Mouse (Mus musculus) midbrain, embryonic 11.5 days (tissue): ENCODE data around the gene Abraxas1. TPM values are rescaled to one million over a fixed set of nuclear protein-coding genes. Genes with fewer than 3 reads are reported as not detected.

ENCODE experiments used
- ATAC-seq: fragments of 200-750 bp; cut with Nextera tagmentation; 2 replicates; pipeline ENCODE4 v1.8.0; 2017; ENCODE audit warnings: moderate TSS enrichment, moderate library complexity; ENCODE audit not compliant: low FRiP score
- DNase-seq: peaks from one replicate; pipeline ENCODE4 v3.0.0; 2015; ENCODE audit warnings: low spot score; ENCODE audit errors: missing footprints
- H3K27ac ChIP-seq: fragments of 300-500 bp; sonication (generic); 2 replicates; pipeline ENCODE4 v1.5.1; 2014; ENCODE audit warnings: low read depth, low read length
- H3K27me3 ChIP-seq: fragments of 300-500 bp; sonication (generic); 2 replicates; pipeline ENCODE4 v1.6.1; 2014; ENCODE audit warnings: mild to moderate bottlenecking, low read length, moderate library complexity, mixed read lengths; ENCODE audit not compliant: control insufficient read depth, insufficient read depth
- H3K36me3 ChIP-seq: fragments of 300-500 bp; sonication (generic); 2 replicates; pipeline ENCODE4 v1.6.1; 2014; ENCODE audit warnings: mild to moderate bottlenecking, low read length, moderate library complexity, mixed read lengths; ENCODE audit not compliant: control insufficient read depth, insufficient read depth
- H3K4me1 ChIP-seq: fragments of 300-500 bp; sonication (generic); 2 replicates; pipeline ENCODE4 v1.6.1; 2014; ENCODE audit warnings: low read length; ENCODE audit not compliant: control insufficient read depth, insufficient read depth
- H3K4me2 ChIP-seq: fragments of 300-500 bp; sonication (generic); 2 replicates; pipeline ENCODE4 v1.6.1; 2014; ENCODE audit warnings: mild to moderate bottlenecking, moderate library complexity
- H3K4me3 ChIP-seq: fragments of 300-500 bp; sonication (generic); 2 replicates; pipeline ENCODE4 v1.5.1; 2014; ENCODE audit warnings: low read depth, low read length
- H3K9ac ChIP-seq: fragments of 300-500 bp; sonication (generic); 2 replicates; pipeline ENCODE4 v1.6.1; 2014; ENCODE audit warnings: low read length
- H3K9me3 ChIP-seq: fragments of 300-500 bp; sonication (generic); 2 replicates; pipeline ENCODE4 v1.6.1; 2016; ENCODE audit warnings: low read length; ENCODE audit not compliant: control insufficient read depth
- WGBS: fragments of 180-500 bp; shearing (Covaris S2); extraction: QIAGEN DNeasy Blood & Tissue Kit; methylation state at CpG from one replicate; pipeline ENCODE4 v1.1.7; 2014; 5-methylcytosine and 5-hydroxymethylcytosine counted together
- polyA plus RNA-seq: library from polyadenylated mRNA; unstranded; fragments of >200 nt; fragmentation: Nextera tagmentation; extraction: Ambion mirVana; gene quantifications from 2 replicates; pipeline ENCODE4 v1.2.1, GENCODE M21; 2014

Abraxas1 gene
- polyA plus RNA-seq, 1 experiment from 2014 or later = 28.9 TPM

- peak; percentile 33 for DNase-seq
- no peak overlapping the region for H3K27ac ChIP-seq
- H3K4me3 ChIP-seq = no peak overlapping the region
- H3K4me2 ChIP-seq = no peak overlapping the region
- no peak overlapping the region for H3K9ac ChIP-seq
- peaks cover 21% of the 10 kb centered on the region for H3K36me3 ChIP-seq
- H3K4me1 ChIP-seq = no peaks in the 10 kb centered on the region
- 89% methylated on average over 10 of the region's 10 CpGs for WGBS
- H3K9me3 ChIP-seq = no peaks in the 10 kb centered on the region
- no peak for ATAC-seq
- no peaks in the 10 kb centered on the region for H3K27me3 ChIP-seq
These were observed 60.6 kb downstream of the Abraxas1 start for GRCm38 (mm10) chr5:100760049-100760663.

GRCm38 (mm10) chr5:100758121-100758520, 62.6 kb downstream of the Abraxas1 start:
- WGBS = 92% methylated on average over 5 of the region's 5 CpGs
- no peaks in the 10 kb centered on the region for H3K4me1 ChIP-seq
- no peak overlapping the region for H3K4me3 ChIP-seq
- peaks cover 9% of the 10 kb centered on the region for H3K36me3 ChIP-seq
- H3K4me2 ChIP-seq = no peak overlapping the region
- no peaks in the 10 kb centered on the region for H3K27me3 ChIP-seq
- DNase-seq = peak; percentile 75
- ATAC-seq = no peak
- no peaks in the 10 kb centered on the region for H3K9me3 ChIP-seq
- no peak overlapping the region for H3K9ac ChIP-seq
- H3K27ac ChIP-seq = no peak overlapping the region

Other genes starting within 250 kb of the Abraxas1 start
- gene Plac8, start 248.7 kb downstream of the Abraxas1 start, polyA plus RNA-seq = 1.4 and 1.7 TPM in 2 replicates
- 50.8 and 59.4 TPM in 2 replicates for gene Coq2, start 145.8 kb downstream of the Abraxas1 start, polyA plus RNA-seq
- 1.2 and 1.3 TPM in 2 replicates for gene Hpse, start 101.2 kb downstream of the Abraxas1 start, polyA plus RNA-seq
- 17.6 and 22.4 TPM in 2 replicates for gene Helq, start 22.4 kb downstream of the Abraxas1 start, polyA plus RNA-seq
- gene Mrps18c, start 22.3 kb downstream of the Abraxas1 start, polyA plus RNA-seq = 167 and 178 TPM in 2 replicates
- 0.07 and 0.37 TPM in 2 replicates for gene Gpat3, start 24.7 kb upstream of the Abraxas1 start, polyA plus RNA-seq